Mouse (Mus musculus): ENCODE data around the gene Cdc16. TPM values are rescaled to one million over a fixed set of nuclear protein-coding genes. Genes with fewer than 3 reads are reported as not detected.

The Cdc16 gene
- total RNA-seq, 2 experiments from 2014 or later, result 30.1 to 31.0 TPM

- no peak for DNase-seq
These were observed 42.1 kb downstream of the Cdc16 start for GRCm38 (mm10) chr8:13799566-13799965.

- DNase-seq, result no peak
These were observed 71.2 kb downstream of the Cdc16 start for GRCm38 (mm10) chr8:13828598-13829172.

Other genes with a start within 250 kb of the Cdc16 start
- gene 1700029H14Rik, start 195.2 kb upstream of the Cdc16 start, total RNA-seq (2021), result not detected
- gene Rasa3, start 80.1 kb upstream of the Cdc16 start, total RNA-seq (2021), result 10 to 100 TPM; 11.2 to 14.0 TPM
- under 1 TPM in 1 of 2 experiments, not detected in 1; 0.26 TPM for gene Cfap97d2, start 51.8 kb upstream of the Cdc16 start, total RNA-seq (2021)
- gene Upf3a, start 27.9 kb downstream of the Cdc16 start, total RNA-seq (2021), result 10 to 100 TPM in 1 of 2 experiments, 1 to 10 TPM in 1; 9.3 to 10.0 TPM
- gene AF366264, start 80.7 kb downstream of the Cdc16 start, total RNA-seq (2021), result not detected
- gene Champ1, start 112.0 kb downstream of the Cdc16 start, total RNA-seq (2021), result 1 to 10 TPM; 7.4 to 8.2 TPM
- 10 to 100 TPM; 15.5 to 17.5 TPM for gene Coprs, start 132.6 kb downstream of the Cdc16 start, total RNA-seq (2021)